Mouse (Mus musculus) left cerebral cortex, postnatal 36 days (tissue): ENCODE results near the gene Mgat4c. TPM values are rescaled to one million over a fixed set of nuclear protein-coding genes. Genes with fewer than 3 reads are reported as not detected.

Experiments
- DNase-seq, 2 experiments: peaks; one replicate each; pipeline ENCODE4 v3.0.0; 2021 to 2022; ENCODE audit warnings: low spot score in 2 of 2, mixed read lengths in 1 of 2
- intact Hi-C: fragments of 180-260 bp; cut with DNase I; formaldehyde crosslinking; loops from one replicate; pipeline ENCODE4 v1.15.1; 2025
- total RNA-seq, 2 experiments: library from RNA; stranded (reverse); gene quantifications; 2 replicates each; pipeline ENCODE4 v1.2.3; 2021

Gene Mgat4c
- 10 to 100 TPM; 16.8 to 21.4 TPM for total RNA-seq

- intact Hi-C loops = no loop called here
- peak; percentile 58 to 64 for DNase-seq
Observed at GRCm38 (mm10) chr10:101681437-101681912, at the start of gene Mgat4c. Mgat4c (plus strand) TSS chr10:101681487.

DNA sequence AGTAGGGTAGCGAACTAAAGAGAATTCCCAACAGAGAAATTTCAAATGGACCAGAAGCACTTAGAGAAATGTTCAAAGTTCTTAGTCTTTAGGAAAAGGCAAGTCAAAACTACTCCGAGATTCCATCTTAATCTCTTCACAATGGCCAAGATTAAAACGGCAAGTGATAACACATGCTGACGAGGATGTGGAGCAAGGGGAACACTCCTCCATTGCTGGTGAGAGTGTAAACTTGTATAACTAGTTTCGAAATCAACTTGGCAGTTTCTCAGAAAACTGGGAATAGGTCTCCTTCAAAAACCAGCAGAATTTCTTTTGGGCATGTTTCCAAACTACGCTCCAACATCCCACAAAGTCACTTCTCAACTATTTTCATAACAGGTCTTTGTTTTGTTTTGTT lies 46.0 kb upstream of the Mgat4c start:
- DNase-seq = no peak
- intact Hi-C loops = no loop called here

DNA sequence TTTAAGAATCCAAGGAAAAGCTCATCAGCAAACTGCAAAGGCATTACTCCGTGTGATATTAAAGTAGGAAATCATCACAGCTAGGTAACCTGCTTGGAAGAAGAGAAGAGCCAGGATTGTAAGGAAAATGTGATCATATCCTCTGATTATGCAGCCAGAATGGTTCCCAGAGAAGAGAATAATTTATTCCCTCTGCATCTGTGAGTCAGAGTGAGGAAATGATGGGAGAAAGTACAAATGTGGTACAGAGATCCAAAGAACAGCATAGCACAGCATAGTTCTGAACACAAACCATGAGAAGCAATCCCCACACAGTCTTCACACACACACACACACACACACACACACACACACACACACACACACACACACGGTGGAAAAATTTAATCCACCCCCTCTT lies 40.2 kb upstream of the Mgat4c start:
- no peak for DNase-seq
- intact Hi-C loops = no loop called here

GRCm38 (mm10) chr10:101681914-101682313 lies 627 bp downstream of the Mgat4c start:
- intact Hi-C loops = no loop called here
- DNase-seq = no peak

GRCm38 (mm10) chr10:101761828-101762227 lies 80.5 kb downstream of the Mgat4c start:
- no peak for DNase-seq
- intact Hi-C loops = no loop called here

DNA sequence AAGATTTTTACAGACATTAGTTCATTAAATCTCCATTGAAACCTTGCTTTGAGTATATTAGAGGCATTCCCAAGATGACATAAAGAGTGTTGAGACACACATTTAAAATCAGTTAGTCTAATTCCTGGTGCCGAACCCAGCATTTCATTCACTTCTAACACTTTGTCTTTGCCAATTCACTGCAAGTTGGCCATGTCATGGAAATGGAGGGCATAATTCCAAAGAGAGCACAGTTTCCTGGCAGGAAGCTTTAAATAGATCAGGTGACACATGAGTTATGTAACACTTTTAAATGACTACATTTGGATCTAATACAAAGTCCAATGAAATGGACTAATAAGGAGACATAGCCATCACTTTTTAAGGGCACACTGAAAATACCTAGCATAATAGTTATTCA lies 89.4 kb downstream of the Mgat4c start:
- intact Hi-C loops = no loop called here
- DNase-seq = no peak

DNA sequence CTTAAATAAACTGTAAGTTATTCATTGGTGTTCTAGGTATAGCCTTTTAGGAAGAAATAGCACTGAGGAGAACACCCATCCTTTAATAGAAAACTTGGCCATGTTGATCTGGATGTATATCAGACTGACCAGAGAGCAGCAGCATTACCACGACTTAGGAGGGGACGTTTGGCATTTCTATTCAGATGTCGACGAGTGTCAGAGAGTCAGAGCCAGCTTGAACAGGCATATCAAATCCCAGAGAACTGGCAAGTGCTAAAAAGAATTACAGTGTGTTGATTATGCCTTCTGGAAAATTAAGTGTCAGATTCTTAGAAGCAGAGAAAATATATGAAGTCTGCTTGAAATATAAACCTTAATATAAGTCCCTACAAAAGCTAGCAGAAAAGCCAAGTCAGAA lies 89.9 kb downstream of the Mgat4c start:
- intact Hi-C loops = no loop called here
- no peak for DNase-seq

DNA sequence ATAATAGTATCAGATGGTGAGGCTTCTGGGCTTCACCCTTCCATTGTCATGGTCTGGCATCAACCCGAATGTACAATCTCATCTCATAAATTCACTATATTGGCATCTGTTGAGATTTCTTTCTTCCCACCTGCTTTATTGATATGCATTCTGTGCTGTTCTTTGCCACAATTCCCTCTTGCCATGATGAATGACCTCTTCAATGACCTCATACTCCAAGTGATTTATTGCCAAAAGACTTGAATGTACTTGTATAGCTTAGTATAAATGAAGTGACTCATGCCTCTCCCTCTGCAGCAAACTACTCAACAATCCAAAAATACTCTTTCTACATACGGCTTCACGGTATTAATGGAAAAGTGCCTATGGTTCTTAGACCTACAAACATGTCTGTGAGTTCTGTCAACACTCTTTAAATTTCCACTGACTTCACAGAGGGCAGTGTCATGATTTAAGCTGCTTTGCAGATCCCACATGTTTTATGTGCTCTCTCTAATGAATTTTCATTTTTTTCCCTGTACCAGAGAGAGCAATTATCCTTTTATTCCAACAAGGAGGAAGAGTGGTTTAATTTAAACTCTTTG lies 102.0 kb downstream of the Mgat4c start:
- no peak for DNase-seq
- intact Hi-C loops = no loop called here

DNA sequence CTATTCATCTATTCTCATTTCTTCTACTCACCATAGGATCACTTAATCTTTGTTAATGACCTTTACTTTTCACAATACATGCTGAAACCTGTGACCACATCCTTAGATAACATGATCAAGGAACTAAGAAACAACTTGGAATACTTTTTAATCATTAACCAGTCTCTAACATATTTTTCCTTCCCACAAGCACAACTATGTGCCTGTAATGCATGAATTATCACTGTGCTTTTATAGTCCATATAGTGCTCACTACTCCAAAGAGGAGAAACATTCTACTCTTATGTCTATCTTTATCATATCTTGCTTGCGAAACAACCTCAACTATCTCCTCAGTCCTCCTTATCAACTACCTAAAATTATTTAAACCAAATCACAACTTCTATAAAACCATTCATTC lies 114.2 kb downstream of the Mgat4c start:
- no peak for DNase-seq
- intact Hi-C loops = no loop called here

GRCm38 (mm10) chr10:101798831-101799474 lies 117.7 kb downstream of the Mgat4c start:
- intact Hi-C loops = no loop called here
- no peak for DNase-seq

DNA sequence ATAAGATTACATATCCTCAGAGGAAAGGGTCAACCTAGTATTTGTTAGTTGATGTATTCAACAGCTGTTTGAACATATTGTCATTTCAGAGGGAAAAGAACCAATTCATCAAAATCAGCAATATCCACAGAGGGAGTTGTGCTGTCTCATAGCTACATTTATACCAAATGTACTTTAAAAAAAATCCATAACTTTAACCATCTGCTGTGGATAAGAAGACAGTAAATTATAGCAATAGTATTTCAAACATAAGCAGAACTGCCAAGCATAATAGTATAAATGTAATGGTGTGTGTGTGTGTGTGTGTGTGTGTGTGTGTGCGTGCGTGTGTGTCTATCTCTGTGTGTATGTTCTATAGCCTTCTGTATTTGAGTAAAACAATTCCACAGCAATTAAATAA lies 127.5 kb downstream of the Mgat4c start:
- DNase-seq = no peak
- intact Hi-C loops = no loop called here

DNA sequence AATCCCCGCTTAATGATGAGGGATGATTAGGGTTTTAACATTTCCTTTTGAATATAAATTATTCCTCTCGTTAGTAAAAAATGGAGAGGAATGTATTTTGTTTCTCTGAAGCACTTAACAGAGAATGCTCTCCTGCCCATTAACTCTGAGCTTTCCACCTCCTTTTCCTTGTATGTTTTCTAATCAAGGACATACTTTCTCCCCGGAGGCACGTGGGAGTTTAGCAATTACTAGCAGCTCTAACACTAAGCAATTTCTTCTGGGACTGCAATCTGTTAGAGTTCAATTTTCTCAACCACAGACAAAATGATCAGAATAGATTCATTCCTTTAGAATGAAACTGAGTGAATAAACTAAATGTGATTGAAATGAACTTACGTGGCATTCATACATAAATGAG lies 135.6 kb downstream of the Mgat4c start:
- DNase-seq = no peak
- intact Hi-C loops = no loop called here

DNA sequence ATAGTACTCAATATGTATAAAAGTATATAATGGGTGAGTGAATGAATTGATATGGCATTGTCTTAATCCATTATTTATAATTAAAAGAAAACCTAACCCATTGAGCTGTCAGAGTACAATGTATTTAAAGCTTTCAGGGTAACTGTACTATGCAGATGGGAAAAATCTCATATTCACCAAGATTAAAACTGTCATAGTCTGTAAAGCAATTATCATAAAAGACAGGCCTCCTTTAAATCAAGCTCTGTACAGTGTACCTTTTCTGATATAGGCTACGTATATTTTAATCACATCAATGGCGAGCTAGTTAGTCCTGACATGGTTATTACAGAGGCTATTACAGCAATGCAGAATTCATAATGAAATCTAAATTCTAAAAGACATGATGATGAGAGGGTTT lies 146.7 kb downstream of the Mgat4c start:
- intact Hi-C loops = no loop called here
- DNase-seq = no peak

- DNase-seq = no peak
- intact Hi-C loops = no loop called here
Observed at GRCm38 (mm10) chr10:101856115-101856514, 174.8 kb downstream of the Mgat4c start.

- DNase-seq = no peak
- intact Hi-C loops = no loop called here
Observed at GRCm38 (mm10) chr10:101889866-101890265, 208.6 kb downstream of the Mgat4c start.

DNA sequence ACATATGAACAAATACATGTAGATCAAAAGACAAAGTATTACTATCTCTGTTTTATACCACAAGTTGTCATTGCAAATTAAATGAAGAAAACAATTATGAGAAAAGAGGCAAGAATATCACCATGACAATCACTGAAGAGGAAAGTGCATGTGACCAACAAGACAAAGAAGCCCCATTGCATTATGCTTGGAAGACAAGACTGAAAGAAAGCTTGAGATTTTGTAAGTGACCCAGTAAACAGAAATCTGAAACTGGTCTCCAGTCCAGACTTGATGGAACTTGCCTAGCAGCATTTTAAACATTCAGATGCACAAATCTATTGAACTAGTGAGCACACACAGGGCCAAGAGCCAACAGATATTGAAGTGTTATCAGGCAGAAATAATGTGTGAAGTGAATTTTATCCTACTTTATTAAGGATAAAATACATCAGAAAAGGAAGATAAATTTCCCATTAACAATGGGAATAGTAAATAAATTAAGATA lies 236.1 kb downstream of the Mgat4c start:
- intact Hi-C loops = no loop called here
- no peak for DNase-seq

GRCm38 (mm10) chr10:101997612-101998011 lies 316.3 kb downstream of the Mgat4c start:
- intact Hi-C loops = no loop called here
- no peak for DNase-seq

- no peak for DNase-seq
- intact Hi-C loops = no loop called here
Observed at GRCm38 (mm10) chr10:102042513-102042912, 361.2 kb downstream of the Mgat4c start.

- intact Hi-C loops = no loop called here
Observed at GRCm38 (mm10) chr10:102056218-102056617, 374.9 kb downstream of the Mgat4c start.

DNA sequence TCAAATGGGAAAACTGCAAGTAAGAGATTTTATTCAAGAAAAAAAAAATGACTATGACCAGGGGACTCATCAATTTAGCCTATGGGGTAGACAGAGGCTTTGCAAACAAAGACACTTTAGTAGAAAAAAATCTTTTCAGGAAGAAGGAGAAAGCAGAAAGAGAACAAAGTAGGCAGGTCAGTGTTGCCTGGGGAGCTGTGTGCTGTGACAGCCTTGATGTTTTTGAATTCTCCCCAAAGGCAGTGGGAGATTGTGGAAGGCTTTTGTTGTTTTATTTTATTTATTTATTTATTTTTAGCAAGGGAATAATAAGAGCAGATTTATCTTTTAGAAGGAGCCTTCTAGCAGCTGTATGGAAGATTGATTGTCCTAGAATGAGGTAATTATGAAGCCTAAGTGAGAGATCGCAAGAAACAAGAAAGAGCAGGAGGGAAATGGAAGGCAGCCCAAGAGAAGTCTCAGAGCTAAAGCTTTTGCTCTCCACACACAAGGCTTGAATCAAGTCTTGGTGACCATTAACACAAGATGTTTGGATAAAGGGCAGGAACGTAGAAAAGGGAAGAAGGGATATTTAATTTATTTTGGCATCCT lies 375.8 kb downstream of the Mgat4c start:
- DNase-seq = no peak
- intact Hi-C loops = no loop called here

More at GRCm38 (mm10) chr10:102056218-102056617, 374.9 kb downstream of the Mgat4c start:
- no peak for DNase-seq
